Mouse (Mus musculus) lung, postnatal 14 days (tissue): ENCODE data around the gene Flvcr1.

Source experiments
- DNase-seq: peaks from one replicate; pipeline ENCODE4 v3.0.0; 2021

Flvcr1 gene

GRCm38 (mm10) chr1:190978511-190979073, 47.4 kb downstream of the Flvcr1 start:
- DNase-seq: no peak

GRCm38 (mm10) chr1:190978001-190978400, 48.0 kb downstream of the Flvcr1 start:
- DNase-seq: no peak

GRCm38 (mm10) chr1:190976887-190977573, 48.9 kb downstream of the Flvcr1 start:
- DNase-seq: no peak

- DNase-seq: no peak
Measured at GRCm38 (mm10) chr1:190974833-190975232, 51.1 kb downstream of the Flvcr1 start.

- no peak for DNase-seq
Measured at GRCm38 (mm10) chr1:190974191-190974590, 51.8 kb downstream of the Flvcr1 start.

GRCm38 (mm10) chr1:190972612-190973192, 53.3 kb downstream of the Flvcr1 start:
- DNase-seq: no peak

GRCm38 (mm10) chr1:190971708-190972610, 54.0 kb downstream of the Flvcr1 start:
- DNase-seq: no peak

GRCm38 (mm10) chr1:190968010-190968409, 57.9 kb downstream of the Flvcr1 start:
- no peak for DNase-seq

GRCm38 (mm10) chr1:190964992-190965780, 60.8 kb downstream of the Flvcr1 start:
- DNase-seq: no peak

GRCm38 (mm10) chr1:190962760-190963159, 63.2 kb downstream of the Flvcr1 start:
- no peak for DNase-seq

- DNase-seq: no peak
Measured at GRCm38 (mm10) chr1:190958821-190959220, 67.1 kb downstream of the Flvcr1 start.
